Mouse (Mus musculus): Measurements from ENCODE around the gene Gm5148. TPM values are rescaled to one million over a fixed set of nuclear protein-coding genes. Genes with fewer than 3 reads are reported as not detected.

The Gm5148 gene
- polyA plus RNA-seq, 1 experiment: not detected

DNA sequence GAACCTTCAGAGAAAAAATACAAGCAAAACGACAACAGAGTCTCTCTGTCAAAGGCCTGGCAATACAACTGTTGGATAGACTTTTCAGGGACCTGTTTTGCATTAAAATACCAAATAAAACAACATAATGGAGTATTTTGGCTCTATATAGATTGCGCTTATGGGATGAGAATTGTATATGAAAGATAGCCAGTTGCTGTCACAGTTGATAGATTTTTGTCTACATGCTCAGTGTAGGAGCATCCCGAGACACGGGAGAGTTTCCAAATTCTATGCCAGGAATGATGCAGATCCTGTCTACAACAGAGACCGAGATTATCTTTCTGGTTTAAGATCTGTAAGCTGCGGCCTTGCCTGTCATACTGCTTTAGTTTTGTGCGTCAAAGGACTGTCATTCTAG lies 15.7 kb upstream of the Gm5148 start:
- no peaks in the 10 kb centered on the region for H3K9me3 ChIP-seq
- H3K4me3 ChIP-seq (replicated peaks): no peak overlapping the region
- H3K4me1 ChIP-seq: peaks cover 41% of the 10 kb centered on the region
- no peaks in the 10 kb centered on the region for H3K36me3 ChIP-seq (replicated peaks; ENCODE audit: low read length)
- TF ChIP-seq FLI1 (IDR thresholded peaks at IDR 0.05; ENCODE audit: low read length): no peak
- no peak for TF ChIP-seq GATA1 (IDR thresholded peaks at IDR 0.05; ENCODE audit: borderline replicate concordance, low read length)
- peaks cover 23% of the 10 kb centered on the region for H3K27me3 ChIP-seq (replicated peaks)

DNA sequence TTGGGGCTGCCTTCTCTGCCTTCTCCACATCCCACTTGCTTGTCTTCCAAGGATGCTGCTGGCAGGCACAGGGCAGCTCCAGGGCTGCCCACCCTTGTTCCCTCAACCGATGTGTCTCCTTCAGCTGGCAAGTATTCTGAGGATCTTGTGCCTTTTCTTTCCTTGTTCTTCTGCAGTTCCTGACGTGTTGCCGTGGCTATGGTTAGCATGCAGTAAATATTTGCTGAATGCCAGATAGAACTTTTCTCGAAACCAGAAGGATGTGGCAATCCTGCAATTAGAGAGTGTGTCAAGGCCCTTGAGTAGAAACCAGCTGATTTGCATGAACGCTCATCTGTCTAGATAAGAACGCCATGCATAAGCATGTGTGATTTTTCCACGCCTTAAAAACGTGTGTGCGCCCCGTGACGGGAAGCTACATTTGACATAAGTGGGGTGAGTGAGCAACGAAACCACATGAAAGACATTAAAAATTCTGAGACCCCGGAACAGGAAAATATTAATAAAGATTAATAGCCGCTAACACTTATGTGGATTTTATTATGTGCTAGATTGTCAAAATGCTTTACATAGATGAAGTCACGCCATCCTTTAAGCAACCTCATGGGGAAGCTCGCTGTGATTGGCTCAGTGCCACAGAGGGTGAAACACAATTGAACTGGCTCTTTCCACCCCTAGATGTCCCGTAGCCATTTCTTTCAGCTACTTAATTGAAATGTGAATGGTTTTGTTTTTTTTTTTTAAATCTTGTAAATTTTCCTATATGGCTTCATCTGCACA lies 14.1 kb upstream of the Gm5148 start:
- Histone ChIP-seq H3K36me3 (replicated peaks; ENCODE audit: low read length) (no peaks in the 10 kb centered on the region), H3K9me3 (no peaks in the 10 kb centered on the region), H3K4me3 (replicated peaks) (no peak overlapping the region), H3K27me3 (replicated peaks) (peaks cover 25% of the 10 kb centered on the region), H3K4me1 (peaks cover 31% of the 10 kb centered on the region)
- TF ChIP-seq FLI1 (IDR thresholded peaks at IDR 0.05; ENCODE audit: low read length): no peak
- TF ChIP-seq GATA1 (IDR thresholded peaks at IDR 0.05; ENCODE audit: borderline replicate concordance, low read length): no peak

DNA sequence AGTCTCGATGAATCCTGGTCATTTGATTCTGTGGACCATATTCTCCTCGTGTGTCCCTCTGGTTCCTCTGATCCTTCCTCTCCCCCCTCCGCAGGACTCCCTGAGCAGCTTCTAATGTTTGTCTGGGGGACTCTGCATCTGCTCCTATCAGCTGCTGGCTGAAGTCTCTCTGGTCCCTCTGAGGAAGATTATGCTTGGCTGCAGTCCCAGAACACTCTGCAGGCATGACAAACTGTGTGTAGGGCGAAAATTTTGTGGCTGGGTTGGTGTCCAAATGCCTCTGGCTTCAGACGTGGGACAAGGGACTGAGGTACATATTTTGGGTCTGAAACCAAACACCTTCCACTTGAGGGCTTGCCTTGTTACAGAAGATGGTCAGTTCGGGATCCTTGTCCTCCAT lies 13.1 kb upstream of the Gm5148 start:
- Histone ChIP-seq H3K4me1 (peaks cover 32% of the 10 kb centered on the region), H3K36me3 (replicated peaks; ENCODE audit: low read length) (no peaks in the 10 kb centered on the region), H3K9me3 (no peaks in the 10 kb centered on the region), H3K4me3 (replicated peaks) (no peak overlapping the region), H3K27me3 (replicated peaks) (peaks cover 20% of the 10 kb centered on the region)
- no peak for TF ChIP-seq GATA1 (IDR thresholded peaks at IDR 0.05; ENCODE audit: borderline replicate concordance, low read length)
- no peak for TF ChIP-seq FLI1 (IDR thresholded peaks at IDR 0.05; ENCODE audit: low read length)

DNA sequence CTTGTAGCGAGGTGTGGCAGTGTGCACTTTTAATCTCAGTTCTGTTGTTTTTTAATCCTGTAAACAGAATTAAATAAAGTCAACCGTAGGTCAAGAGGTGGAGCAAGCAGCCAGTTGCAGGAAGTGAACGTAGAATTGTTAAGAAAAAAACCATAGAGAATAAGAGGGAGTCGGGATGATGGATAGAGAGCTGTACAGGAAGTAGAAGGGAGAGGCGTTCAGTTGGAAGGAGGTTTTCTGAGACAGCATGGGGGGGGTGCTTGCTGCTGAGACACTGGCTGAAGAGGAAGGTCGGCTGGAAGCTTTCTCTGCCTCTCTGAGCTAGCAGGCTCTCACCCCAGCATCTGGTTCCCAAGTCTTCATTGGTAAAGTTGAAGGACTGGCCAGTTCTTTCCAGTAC lies 10.9 kb upstream of the Gm5148 start:
- peaks cover 37% of the 10 kb centered on the region for H3K4me1 ChIP-seq
- no peak for TF ChIP-seq FLI1 (IDR thresholded peaks at IDR 0.05; ENCODE audit: low read length)
- TF ChIP-seq GATA1 (IDR thresholded peaks at IDR 0.05; ENCODE audit: borderline replicate concordance, low read length): no peak
- no peaks in the 10 kb centered on the region for H3K36me3 ChIP-seq (replicated peaks; ENCODE audit: low read length)
- no peak overlapping the region for H3K4me3 ChIP-seq (replicated peaks)
- peaks cover 16% of the 10 kb centered on the region for H3K27me3 ChIP-seq (replicated peaks)
- no peaks in the 10 kb centered on the region for H3K9me3 ChIP-seq

DNA sequence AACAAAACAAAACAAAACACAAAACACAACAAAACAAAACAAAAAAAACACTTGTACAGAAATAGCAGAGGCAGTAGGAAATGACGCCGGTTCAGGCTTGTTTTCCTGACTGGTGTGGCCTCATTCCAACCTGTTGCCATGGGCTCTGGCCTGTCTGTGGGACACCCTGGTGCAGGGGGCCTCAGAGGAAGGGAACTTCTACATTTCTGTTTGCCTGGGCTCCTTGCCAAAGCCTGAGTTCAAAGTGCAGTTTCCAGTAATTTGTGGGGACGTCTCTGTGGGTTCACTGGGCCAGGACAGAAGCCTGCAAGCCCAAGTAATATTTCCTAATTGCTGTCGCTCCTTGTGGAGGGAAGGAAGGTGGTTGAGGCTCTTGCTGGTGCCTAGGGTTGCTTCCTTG lies 4.9 kb upstream of the Gm5148 start:
- Histone ChIP-seq H3K9me3 (no peaks in the 10 kb centered on the region), H3K36me3 (replicated peaks; ENCODE audit: low read length) (no peaks in the 10 kb centered on the region), H3K4me1 (peaks cover 73% of the 10 kb centered on the region), H3K4me3 (replicated peaks) (no peak overlapping the region), H3K27me3 (replicated peaks) (peaks cover 22% of the 10 kb centered on the region)
- no peak for TF ChIP-seq FLI1 (IDR thresholded peaks at IDR 0.05; ENCODE audit: low read length)
- TF ChIP-seq GATA1 (IDR thresholded peaks at IDR 0.05; ENCODE audit: borderline replicate concordance, low read length): no peak

DNA sequence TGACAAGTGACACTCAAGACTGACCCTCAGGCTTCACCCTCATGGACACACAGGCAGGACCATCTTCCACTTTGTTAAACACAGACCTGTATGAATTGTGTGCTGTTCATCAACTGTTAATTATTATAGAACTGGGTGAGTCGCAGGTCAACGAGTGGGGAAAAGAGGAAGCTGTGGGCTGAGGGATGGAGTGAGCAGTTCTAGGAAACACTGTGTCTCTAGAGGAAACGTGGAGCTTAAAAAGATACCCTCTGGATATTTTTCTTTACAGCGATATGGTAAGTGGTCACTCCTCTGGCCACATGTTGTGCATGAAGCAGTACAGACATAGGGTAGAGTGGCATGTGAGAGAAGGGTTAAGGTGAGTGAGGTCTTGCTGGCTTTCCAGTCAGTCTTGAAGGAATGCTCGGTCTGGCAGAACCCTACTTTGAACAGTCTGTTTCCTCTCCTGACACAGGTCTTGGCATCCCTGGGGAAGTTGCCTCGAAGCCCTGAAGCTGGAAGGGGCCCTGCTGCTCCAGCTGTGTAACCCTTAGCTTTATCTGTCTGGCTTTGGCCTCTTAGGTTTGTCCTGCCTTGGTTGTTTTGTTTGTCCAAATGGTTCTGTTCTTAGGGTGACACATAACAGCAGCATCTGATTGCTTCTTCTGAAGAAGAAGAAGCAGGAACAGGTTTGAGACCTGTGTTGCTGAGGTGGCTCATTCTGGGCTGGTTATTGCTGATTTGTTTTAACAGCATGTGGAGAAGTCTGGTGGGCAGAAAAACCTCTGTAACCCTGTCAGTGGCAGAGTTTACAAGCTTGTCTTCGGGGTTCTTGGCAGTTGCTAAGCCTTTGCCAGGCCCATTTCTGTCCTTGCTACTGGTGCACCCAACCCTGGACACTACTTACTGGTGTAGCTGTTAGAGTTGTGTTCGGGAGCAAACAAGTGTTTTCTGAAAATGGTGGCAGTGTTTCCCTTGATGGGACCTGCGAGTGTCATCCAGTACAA lies 4.1 kb upstream of the Gm5148 start:
- Histone ChIP-seq H3K36me3 (replicated peaks; ENCODE audit: low read length) (no peaks in the 10 kb centered on the region), H3K9me3 (no peaks in the 10 kb centered on the region), H3K4me3 (replicated peaks) (peak overlapping the region; percentile 64), H3K27me3 (replicated peaks) (peaks cover 28% of the 10 kb centered on the region), H3K4me1 (peaks cover 81% of the 10 kb centered on the region)
- TF ChIP-seq FLI1 (IDR thresholded peaks at IDR 0.05; ENCODE audit: low read length) (no peak), GATA1 (IDR thresholded peaks at IDR 0.05; ENCODE audit: borderline replicate concordance, low read length) (no peak)

DNA sequence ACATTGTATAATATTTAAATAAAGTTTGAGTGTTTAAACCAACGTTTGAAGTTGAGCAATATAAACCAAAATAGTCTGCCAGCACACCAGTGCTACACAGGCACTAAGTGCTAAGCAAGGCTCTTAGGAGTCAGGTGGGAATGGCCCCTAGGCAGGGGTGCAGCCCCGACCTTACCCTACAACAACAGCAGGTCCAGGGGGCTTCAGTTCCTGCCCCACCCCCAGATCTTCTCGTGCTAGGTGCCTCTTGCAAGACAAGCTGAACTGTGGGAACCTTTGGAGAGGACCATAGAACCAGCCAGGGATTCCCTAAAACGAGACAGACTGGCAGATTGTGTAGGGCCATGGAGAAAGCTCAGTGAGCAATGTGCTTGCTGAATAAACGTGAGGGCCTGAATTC lies 3.1 kb upstream of the Gm5148 start:
- TF ChIP-seq FLI1 (IDR thresholded peaks at IDR 0.05; ENCODE audit: low read length): no peak
- TF ChIP-seq GATA1 (IDR thresholded peaks at IDR 0.05; ENCODE audit: borderline replicate concordance, low read length): no peak
- peaks cover 85% of the 10 kb centered on the region for H3K4me1 ChIP-seq

DNA sequence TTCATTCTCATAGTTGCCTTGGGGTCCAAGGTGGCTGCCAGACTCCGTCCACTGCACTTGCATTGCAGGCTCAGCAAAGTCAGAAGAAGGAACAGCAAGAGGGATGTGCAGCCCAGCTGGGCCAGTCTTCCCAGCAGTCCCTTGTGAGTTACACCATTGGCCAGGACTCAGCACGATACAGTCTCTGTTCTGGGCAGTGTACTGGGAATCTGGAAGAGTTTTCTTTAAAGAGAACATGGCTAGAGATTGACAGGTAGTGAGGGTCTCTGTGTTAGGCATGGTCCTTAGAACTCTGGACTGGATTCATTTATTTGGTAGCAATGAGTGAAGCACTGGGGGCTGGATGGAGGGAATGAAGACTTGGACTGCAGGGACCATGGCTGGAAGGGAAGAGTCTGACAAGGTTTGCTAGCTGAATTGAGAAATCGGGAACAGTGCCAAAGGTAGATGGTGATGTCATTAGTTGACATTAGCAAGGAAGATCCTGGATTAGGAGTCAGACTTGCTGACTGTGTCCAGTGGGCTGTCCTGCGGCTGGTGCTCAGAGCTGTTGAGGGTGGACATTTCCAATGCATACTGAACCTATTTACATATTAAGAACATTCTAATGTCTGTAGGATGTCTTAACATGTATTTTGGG lies 2.3 kb upstream of the Gm5148 start:
- Histone ChIP-seq H3K36me3 (replicated peaks; ENCODE audit: low read length) (no peaks in the 10 kb centered on the region), H3K9me3 (no peaks in the 10 kb centered on the region), H3K4me1 (peaks cover 78% of the 10 kb centered on the region), H3K27me3 (replicated peaks) (peaks cover 37% of the 10 kb centered on the region), H3K4me3 (replicated peaks) (no peak overlapping the region)
- TF ChIP-seq GATA1 (IDR thresholded peaks at IDR 0.05; ENCODE audit: borderline replicate concordance, low read length): no peak
- TF ChIP-seq FLI1 (IDR thresholded peaks at IDR 0.05; ENCODE audit: low read length): no peak

More for the DNA sequence above, 3.1 kb upstream of the Gm5148 start:
- no peaks in the 10 kb centered on the region for H3K9me3 ChIP-seq
- no peak overlapping the region for H3K4me3 ChIP-seq (replicated peaks)
- H3K27me3 ChIP-seq (replicated peaks): peaks cover 35% of the 10 kb centered on the region
- no peaks in the 10 kb centered on the region for H3K36me3 ChIP-seq (replicated peaks; ENCODE audit: low read length)

DNA sequence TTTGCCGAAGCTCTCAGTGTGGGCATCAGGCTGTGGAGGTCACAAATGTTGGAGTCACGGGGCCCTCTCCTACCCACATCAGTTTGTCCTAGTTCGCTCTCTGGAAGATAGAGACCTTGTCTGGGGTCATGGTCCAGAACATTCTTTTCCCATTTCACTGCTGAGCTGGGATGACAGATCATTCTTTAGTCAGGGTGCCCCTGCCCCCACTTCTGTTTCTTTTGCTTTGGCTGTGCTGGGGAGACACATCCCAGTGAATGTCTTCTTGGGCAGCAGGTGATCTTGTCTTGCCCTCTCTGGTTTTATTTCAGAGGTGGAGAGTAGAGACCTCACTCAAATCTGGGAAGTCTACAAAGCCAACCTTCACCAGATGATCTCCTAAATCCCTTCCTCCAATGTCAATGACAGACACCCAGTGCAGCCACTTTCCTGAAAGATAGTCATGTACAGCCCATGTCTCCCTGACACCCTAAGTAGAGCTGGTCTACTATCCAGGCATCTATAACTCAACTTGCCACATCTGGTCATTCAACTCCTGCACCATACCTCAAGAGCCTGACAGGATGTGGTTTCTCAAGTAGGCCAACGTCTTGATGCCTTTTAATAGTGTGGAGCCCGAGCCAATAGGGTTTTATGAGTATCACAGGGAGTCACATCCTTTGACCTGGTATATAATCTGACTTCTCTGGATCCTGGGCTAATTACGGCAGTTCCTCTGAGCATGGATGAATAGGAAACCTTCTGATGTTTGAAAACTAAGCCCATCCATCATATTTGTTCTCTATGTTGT lies 851 bp upstream of the Gm5148 start:
- peaks cover 46% of the 10 kb centered on the region for H3K27me3 ChIP-seq (replicated peaks)

More for the DNA sequence above, 851 bp upstream of the Gm5148 start:
- peaks cover 71% of the 10 kb centered on the region for H3K4me1 ChIP-seq
- H3K4me3 ChIP-seq (replicated peaks): peak overlapping the region; percentile 72
- TF ChIP-seq GATA1 (IDR thresholded peaks at IDR 0.05; ENCODE audit: borderline replicate concordance, low read length) (no peak), FLI1 (IDR thresholded peaks at IDR 0.05; ENCODE audit: low read length) (no peak)
- H3K9me3 ChIP-seq: no peaks in the 10 kb centered on the region; the same call in 1 of the 2 replicates
- no peaks in the 10 kb centered on the region for H3K36me3 ChIP-seq (replicated peaks; ENCODE audit: low read length)
